Mouse (Mus musculus): Measurements from ENCODE around the gene Vwde. TPM values are rescaled to one million over a fixed set of nuclear protein-coding genes. Genes with fewer than 3 reads are reported as not detected.

Vwde gene
- polyA plus RNA-seq, 1 experiment from 2014 or later: not detected

DNA sequence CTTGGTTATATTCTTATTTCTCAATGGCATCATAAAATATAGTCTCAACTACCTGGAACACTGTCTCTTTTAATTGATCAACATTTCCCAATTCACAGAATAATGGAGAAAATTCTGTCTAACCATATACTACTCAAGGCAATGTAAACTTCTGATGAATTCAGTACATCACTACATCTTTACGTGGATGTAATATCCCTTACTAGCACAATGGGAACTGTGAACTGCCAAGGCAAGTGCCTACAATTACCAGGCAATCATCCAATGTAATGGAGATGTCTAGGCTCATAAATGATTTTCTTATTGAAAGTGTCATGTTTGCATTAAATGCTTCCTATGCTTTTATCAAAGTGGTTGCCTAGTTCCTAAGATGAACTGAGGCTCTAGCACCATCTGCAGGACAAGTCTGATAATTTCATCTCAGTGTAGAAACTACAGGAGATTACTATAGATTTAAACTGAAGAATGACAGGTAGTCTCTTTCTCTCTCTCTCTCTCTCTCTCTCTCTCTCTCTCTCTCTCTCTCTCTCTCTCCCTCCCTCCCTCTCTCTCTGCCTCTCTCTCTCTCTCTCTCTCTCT is 72.6 kb downstream of the Vwde start:
- no peaks in the 10 kb centered on the region for H3K9me3 ChIP-seq
- H3K27ac ChIP-seq (replicated peaks): no peak overlapping the region
- ATAC-seq (ENCODE audit: low read depth): peak; percentile 50; the same call in 1 of the 2 replicates
- H3K4me1 ChIP-seq (replicated peaks): no peaks in the 10 kb centered on the region
- H3K4me3 ChIP-seq: no peak overlapping the region
- H3K36me3 ChIP-seq: no peaks in the 10 kb centered on the region
- H3K9ac ChIP-seq: no peak overlapping the region
- H3K4me2 ChIP-seq: no peak overlapping the region
- no peaks in the 10 kb centered on the region for H3K27me3 ChIP-seq
- WGBS: 63% methylated on average over 1 of the region's 1 CpGs

- H3K9ac ChIP-seq: no peak overlapping the region
- no peaks in the 10 kb centered on the region for H3K9me3 ChIP-seq
- H3K36me3 ChIP-seq: no peaks in the 10 kb centered on the region
- no peaks in the 10 kb centered on the region for H3K27me3 ChIP-seq
- WGBS: 91% methylated on average over 1 of the region's 1 CpGs
- H3K4me2 ChIP-seq: no peak overlapping the region
- no peaks in the 10 kb centered on the region for H3K4me1 ChIP-seq (replicated peaks)
- H3K27ac ChIP-seq (replicated peaks): no peak overlapping the region
- ATAC-seq (ENCODE audit: low read depth): no peak
- H3K4me3 ChIP-seq: no peak overlapping the region
Observed at GRCm38 (mm10) chr6:13137255-13137654, 87.5 kb downstream of the Vwde start.

DNA sequence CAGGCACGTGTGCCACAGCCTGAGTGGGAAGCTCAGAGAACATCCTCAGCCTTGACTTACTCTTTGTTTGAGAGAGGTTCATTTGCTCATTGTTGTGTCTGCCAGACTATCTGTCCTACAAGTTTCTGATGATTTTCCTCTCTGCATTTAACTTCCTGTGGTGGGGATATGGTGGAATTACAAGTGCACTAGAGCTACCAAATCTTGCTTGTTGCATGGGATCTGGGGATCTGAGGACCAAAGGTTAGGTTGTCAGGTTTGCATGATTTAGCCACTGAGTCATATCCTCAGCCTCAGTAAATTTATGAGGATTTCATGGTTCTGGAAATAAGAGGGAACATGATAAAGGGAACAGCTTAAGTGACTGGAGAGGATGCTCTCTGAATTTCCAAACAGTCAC is 116.1 kb downstream of the Vwde start:
- H3K27ac ChIP-seq (replicated peaks): no peak overlapping the region
- H3K9me3 ChIP-seq: no peaks in the 10 kb centered on the region
- no peak overlapping the region for H3K9ac ChIP-seq
- no peaks in the 10 kb centered on the region for H3K27me3 ChIP-seq
- no peaks in the 10 kb centered on the region for H3K4me1 ChIP-seq (replicated peaks)
- 71% methylated on average over 1 of the region's 1 CpGs for WGBS
- no peak overlapping the region for H3K4me2 ChIP-seq
- no peak overlapping the region for H3K4me3 ChIP-seq
- no peak for ATAC-seq (ENCODE audit: low read depth)
- H3K36me3 ChIP-seq: no peaks in the 10 kb centered on the region

Other genes with a start within 250 kb of the Vwde start
- 37.9 and 42.4 TPM in 2 replicates for gene Tmem106b, start 155.2 kb downstream of the Vwde start, polyA plus RNA-seq (2015; fragmentation: Nextera tagmentation; extraction: Ambion mirVana)

Data from neural tube, embryonic 13.5 days (tissue).